Mouse (Mus musculus): Measurements from ENCODE around the gene Mphosph9. TPM values are rescaled to one million over a fixed set of nuclear protein-coding genes. Genes with fewer than 3 reads are reported as not detected.
"Not testable (repeated sequence)": the region's sequence is repeated elsewhere in the genome, so short reads cannot be mapped to it uniquely, and the experiment has no call there.

The Mphosph9 gene
- polyA plus RNA-seq, 1 experiment, result 7.1 TPM

DNA sequence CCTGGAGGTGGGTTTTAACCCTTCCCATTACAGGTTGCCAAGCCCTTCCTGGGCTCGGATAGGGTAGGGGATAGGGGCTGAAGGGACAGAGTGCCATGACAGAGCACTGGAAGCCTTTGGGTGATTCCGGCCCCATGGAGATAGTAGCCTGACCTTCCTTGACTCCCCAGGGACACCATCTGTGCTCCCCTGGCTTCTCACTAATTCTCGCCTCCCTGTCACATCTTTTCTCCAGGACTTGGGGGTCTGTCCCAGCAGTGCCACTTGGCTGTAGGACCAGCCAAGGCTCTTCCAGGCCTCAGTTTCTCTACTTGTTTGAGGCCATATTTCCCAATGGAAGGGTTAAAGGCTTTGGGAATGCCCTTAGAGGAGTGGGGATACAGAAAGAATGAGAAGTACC, 23.8 kb upstream of the Mphosph9 start:
- peaks cover 3% of the 10 kb centered on the region for H3K4me1 ChIP-seq (ENCODE audit: control insufficient read depth, insufficient read depth, low read length)
- TF ChIP-seq POLR2A (IDR thresholded peaks at IDR 0.05; ENCODE audit: borderline replicate concordance, control insufficient read depth, low read depth, low read length) (no peak), CTCF (IDR thresholded peaks at IDR 0.05; ENCODE audit: control insufficient read depth, insufficient read depth, low read length) (no peak)
- H3K4me3 ChIP-seq (replicated peaks; ENCODE audit: control insufficient read depth, low read depth, low read length), result no peak overlapping the region
- WGBS, result 64% methylated on average over 3 of the region's 3 CpGs
- no peak overlapping the region; the same call in 1 of the 2 replicates for H3K27ac ChIP-seq (ENCODE audit: control insufficient read depth, insufficient read depth, low read depth, low read length, poor library complexity)

- TF ChIP-seq CTCF (IDR thresholded peaks at IDR 0.05; ENCODE audit: control insufficient read depth, insufficient read depth, low read length) (no peak), POLR2A (IDR thresholded peaks at IDR 0.05; ENCODE audit: borderline replicate concordance, control insufficient read depth, low read depth, low read length) (no peak)
- Histone ChIP-seq H3K4me1 (ENCODE audit: control insufficient read depth, insufficient read depth, low read length) (peaks cover 3% of the 10 kb centered on the region), H3K27ac (ENCODE audit: control insufficient read depth, insufficient read depth, low read depth, low read length, poor library complexity) (peak overlapping the region; percentile 15; the same call in 1 of the 2 replicates), H3K4me3 (replicated peaks; ENCODE audit: control insufficient read depth, low read depth, low read length) (no peak overlapping the region)
- WGBS, result 26% methylated on average over 7 of the region's 7 CpGs
Measured at GRCm38 (mm10) chr5:124351111-124351560, 23.4 kb upstream of the Mphosph9 start.

GRCm38 (mm10) chr5:124350350-124350749, 22.6 kb upstream of the Mphosph9 start:
- no peak for TF ChIP-seq CTCF (IDR thresholded peaks at IDR 0.05; ENCODE audit: control insufficient read depth, insufficient read depth, low read length)
- TF ChIP-seq POLR2A (IDR thresholded peaks at IDR 0.05; ENCODE audit: borderline replicate concordance, control insufficient read depth, low read depth, low read length), result no peak
- H3K4me3 ChIP-seq (replicated peaks; ENCODE audit: control insufficient read depth, low read depth, low read length), result no peak overlapping the region
- peaks cover 3% of the 10 kb centered on the region for H3K4me1 ChIP-seq (ENCODE audit: control insufficient read depth, insufficient read depth, low read length)
- no peak overlapping the region for H3K27ac ChIP-seq (ENCODE audit: control insufficient read depth, insufficient read depth, low read depth, low read length, poor library complexity)
- WGBS, result 69% methylated on average over 2 of the region's 2 CpGs

DNA sequence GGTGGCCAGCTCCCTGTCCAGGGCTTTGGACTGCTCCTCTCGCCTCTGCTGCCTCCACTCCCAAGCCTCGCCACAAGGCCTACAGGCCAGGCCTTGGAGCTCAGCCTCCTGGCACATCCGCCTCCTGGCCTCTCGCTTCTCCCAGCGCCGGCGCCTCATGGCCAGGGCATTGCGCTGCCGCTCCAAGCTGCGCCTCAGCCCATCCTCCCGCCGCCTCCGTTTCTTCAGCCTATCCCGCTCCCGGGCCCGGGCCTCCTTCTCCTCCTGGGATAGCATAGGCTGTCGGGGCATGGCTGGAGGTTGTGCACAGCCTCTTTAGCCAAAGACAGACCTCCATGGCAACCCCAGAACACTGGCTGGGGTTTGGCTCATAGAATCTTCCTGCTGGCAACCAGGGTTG, 21.4 kb upstream of the Mphosph9 start:
- Histone ChIP-seq H3K27ac (ENCODE audit: control insufficient read depth, insufficient read depth, low read depth, low read length, poor library complexity) (no peak overlapping the region), H3K4me3 (replicated peaks; ENCODE audit: control insufficient read depth, low read depth, low read length) (no peak overlapping the region), H3K4me1 (ENCODE audit: control insufficient read depth, insufficient read depth, low read length) (peaks cover 3% of the 10 kb centered on the region)
- WGBS, result 96% methylated on average over 17 of the region's 17 CpGs
- TF ChIP-seq CTCF (IDR thresholded peaks at IDR 0.05; ENCODE audit: control insufficient read depth, insufficient read depth, low read length) (no peak), POLR2A (IDR thresholded peaks at IDR 0.05; ENCODE audit: borderline replicate concordance, control insufficient read depth, low read depth, low read length) (no peak)

DNA sequence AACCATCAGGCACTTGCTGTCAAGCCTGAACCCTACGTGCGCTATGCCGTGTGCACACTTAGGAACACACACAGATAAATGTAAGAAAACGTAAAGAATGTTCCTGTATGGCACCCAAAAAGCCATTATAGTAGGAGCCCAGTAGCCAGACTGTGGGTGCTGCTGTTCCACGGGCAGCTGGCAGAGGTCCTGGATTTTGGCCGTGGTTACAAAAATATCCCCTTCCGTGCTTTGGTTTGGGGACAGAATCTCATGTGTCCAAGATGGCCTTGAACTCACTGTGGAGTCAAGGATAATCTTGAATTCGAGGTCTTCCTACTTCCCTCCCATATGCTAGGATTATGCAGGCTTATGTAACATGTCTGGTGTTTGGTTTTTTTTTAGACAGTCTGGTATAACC, 15.1 kb upstream of the Mphosph9 start:
- Histone ChIP-seq H3K4me3 (replicated peaks; ENCODE audit: control insufficient read depth, low read depth, low read length) (no peak overlapping the region), H3K4me1 (ENCODE audit: control insufficient read depth, insufficient read depth, low read length) (no peaks in the 10 kb centered on the region), H3K27ac (ENCODE audit: control insufficient read depth, insufficient read depth, low read depth, low read length, poor library complexity) (no peak overlapping the region)
- no peak for TF ChIP-seq CTCF (IDR thresholded peaks at IDR 0.05; ENCODE audit: control insufficient read depth, insufficient read depth, low read length)
- TF ChIP-seq POLR2A (IDR thresholded peaks at IDR 0.05; ENCODE audit: borderline replicate concordance, control insufficient read depth, low read depth, low read length), result no peak
- 87% methylated on average over 8 of the region's 8 CpGs for WGBS

GRCm38 (mm10) chr5:124341753-124342339, 14.1 kb upstream of the Mphosph9 start:
- WGBS, result 80% methylated on average over 6 of the region's 6 CpGs
- not testable (repeated sequence) for H3K4me1 ChIP-seq (ENCODE audit: control insufficient read depth, insufficient read depth, low read length); H3K27ac ChIP-seq (ENCODE audit: control insufficient read depth, insufficient read depth, low read depth, low read length, poor library complexity); H3K4me3 ChIP-seq (replicated peaks; ENCODE audit: control insufficient read depth, low read depth, low read length)

DNA sequence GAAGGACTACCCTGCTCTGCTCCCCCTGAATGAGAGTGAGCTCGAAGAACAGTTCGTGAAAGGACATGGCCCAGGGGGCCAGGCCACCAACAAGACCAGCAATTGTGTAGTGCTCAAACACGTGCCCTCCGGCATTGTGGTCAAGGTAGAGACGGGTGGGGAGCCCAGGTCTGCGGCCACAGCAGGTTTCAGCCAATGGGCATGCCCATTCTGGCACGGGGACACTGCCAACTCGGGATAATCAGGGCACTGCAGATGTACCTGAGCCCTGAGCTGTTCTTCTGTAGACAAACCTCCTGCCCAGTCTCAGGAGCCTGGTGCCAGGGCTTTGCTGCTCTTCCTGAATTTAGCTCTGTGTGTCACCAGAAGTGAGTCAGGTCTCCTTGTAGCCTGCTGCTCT, 11.0 kb upstream of the Mphosph9 start:
- H3K4me3 ChIP-seq (replicated peaks; ENCODE audit: control insufficient read depth, low read depth, low read length), result no peak overlapping the region
- 80% methylated on average over 8 of the region's 8 CpGs for WGBS
- TF ChIP-seq CTCF (IDR thresholded peaks at IDR 0.05; ENCODE audit: control insufficient read depth, insufficient read depth, low read length) (no peak), POLR2A (IDR thresholded peaks at IDR 0.05; ENCODE audit: borderline replicate concordance, control insufficient read depth, low read depth, low read length) (no peak)

GRCm38 (mm10) chr5:124337909-124338308, 10.1 kb upstream of the Mphosph9 start:
- WGBS, result 84% methylated on average over 9 of the region's 9 CpGs
- no peak overlapping the region for H3K4me3 ChIP-seq (replicated peaks; ENCODE audit: control insufficient read depth, low read depth, low read length)

More for the DNA sequence above, 11.0 kb upstream of the Mphosph9 start:
- Histone ChIP-seq H3K4me1 (ENCODE audit: control insufficient read depth, insufficient read depth, low read length) (no peaks in the 10 kb centered on the region), H3K27ac (ENCODE audit: control insufficient read depth, insufficient read depth, low read depth, low read length, poor library complexity) (no peak overlapping the region)

GRCm38 (mm10) chr5:124337103-124337502, 9.3 kb upstream of the Mphosph9 start:
- Histone ChIP-seq H3K27ac (ENCODE audit: control insufficient read depth, insufficient read depth, low read depth, low read length, poor library complexity) (no peak overlapping the region), H3K4me1 (ENCODE audit: control insufficient read depth, insufficient read depth, low read length) (no peaks in the 10 kb centered on the region), H3K4me3 (replicated peaks; ENCODE audit: control insufficient read depth, low read depth, low read length) (no peak overlapping the region)
- WGBS, result 85% methylated on average over 9 of the region's 9 CpGs
- TF ChIP-seq CTCF (IDR thresholded peaks at IDR 0.05; ENCODE audit: control insufficient read depth, insufficient read depth, low read length), result no peak
- TF ChIP-seq POLR2A (IDR thresholded peaks at IDR 0.05; ENCODE audit: borderline replicate concordance, control insufficient read depth, low read depth, low read length), result no peak

More at GRCm38 (mm10) chr5:124337909-124338308, 10.1 kb upstream of the Mphosph9 start:
- no peak for TF ChIP-seq POLR2A (IDR thresholded peaks at IDR 0.05; ENCODE audit: borderline replicate concordance, control insufficient read depth, low read depth, low read length)
- TF ChIP-seq CTCF (IDR thresholded peaks at IDR 0.05; ENCODE audit: control insufficient read depth, insufficient read depth, low read length), result no peak
- Histone ChIP-seq H3K4me1 (ENCODE audit: control insufficient read depth, insufficient read depth, low read length) (no peaks in the 10 kb centered on the region), H3K27ac (ENCODE audit: control insufficient read depth, insufficient read depth, low read depth, low read length, poor library complexity) (no peak overlapping the region)

Data from bone marrow, adult 2 months (tissue).